Mouse (Mus musculus) heart, embryonic 11.5 days (tissue): ENCODE measurements around the gene Meis1. TPM values are rescaled to one million over a fixed set of nuclear protein-coding genes. Genes with fewer than 3 reads are reported as not detected.

ENCODE experiments used
- ATAC-seq: fragments of 200-750 bp; cut with Nextera tagmentation; replicated peaks from 2 replicates; pipeline ENCODE4 v1.8.0; 2017; ENCODE audit warnings: moderate library complexity; ENCODE audit not compliant: insufficient number of reproducible peaks, low FRiP score, low TSS enrichment
- H3K27ac ChIP-seq: fragments of 300-500 bp; sonication (generic); 2 replicates; pipeline ENCODE4 v1.5.1; 2014; ENCODE audit warnings: mild to moderate bottlenecking, low read depth, low read length
- H3K27me3 ChIP-seq: fragments of 300-500 bp; sonication (generic); 2 replicates; pipeline ENCODE4 v1.6.1; 2014; ENCODE audit warnings: mild to moderate bottlenecking, low read length, mixed read lengths; ENCODE audit not compliant: control insufficient read depth, insufficient read depth
- H3K36me3 ChIP-seq: fragments of 300-500 bp; sonication (generic); 2 replicates; pipeline ENCODE4 v1.6.1; 2014; ENCODE audit warnings: mild to moderate bottlenecking, low read length, moderate library complexity, mixed read lengths; ENCODE audit not compliant: control insufficient read depth, insufficient read depth
- H3K4me1 ChIP-seq: fragments of 300-500 bp; sonication (generic); 2 replicates; pipeline ENCODE4 v1.6.1; 2014; ENCODE audit warnings: low read length; ENCODE audit not compliant: control insufficient read depth, insufficient read depth
- H3K4me2 ChIP-seq: fragments of 300-500 bp; sonication (generic); 2 replicates; pipeline ENCODE4 v1.6.1; 2014; ENCODE audit warnings: mild to moderate bottlenecking, moderate library complexity
- H3K4me3 ChIP-seq: fragments of 300-500 bp; sonication (generic); 2 replicates; pipeline ENCODE4 v1.5.1; 2014; ENCODE audit warnings: low read depth, low read length
- H3K9ac ChIP-seq: fragments of 300-500 bp; sonication (generic); 2 replicates; pipeline ENCODE4 v1.6.1; 2014; ENCODE audit warnings: mild to moderate bottlenecking, low read depth, low read length, moderate library complexity
- H3K9me3 ChIP-seq: fragments of 300-500 bp; sonication (generic); replicated peaks from 2 replicates; pipeline ENCODE4 v1.6.1; 2016; ENCODE audit warnings: low read length; ENCODE audit not compliant: control insufficient read depth
- WGBS: fragments of 180-500 bp; shearing (Covaris S2); extraction: QIAGEN DNeasy Blood & Tissue Kit; methylation state at CpG from one replicate; pipeline ENCODE4 v1.1.7; 2014; ENCODE audit not compliant: insufficient replicate concordance; 5-methylcytosine and 5-hydroxymethylcytosine counted together
- polyA plus RNA-seq: library from polyadenylated mRNA; unstranded; fragments of >200 nt; fragmentation: Nextera tagmentation; extraction: Ambion mirVana; gene quantifications from 2 replicates; pipeline ENCODE4 v1.2.1, GENCODE M21; 2014

Gene Meis1
- polyA plus RNA-seq, 1 experiment from 2014 or later, result 72.8 TPM

DNA sequence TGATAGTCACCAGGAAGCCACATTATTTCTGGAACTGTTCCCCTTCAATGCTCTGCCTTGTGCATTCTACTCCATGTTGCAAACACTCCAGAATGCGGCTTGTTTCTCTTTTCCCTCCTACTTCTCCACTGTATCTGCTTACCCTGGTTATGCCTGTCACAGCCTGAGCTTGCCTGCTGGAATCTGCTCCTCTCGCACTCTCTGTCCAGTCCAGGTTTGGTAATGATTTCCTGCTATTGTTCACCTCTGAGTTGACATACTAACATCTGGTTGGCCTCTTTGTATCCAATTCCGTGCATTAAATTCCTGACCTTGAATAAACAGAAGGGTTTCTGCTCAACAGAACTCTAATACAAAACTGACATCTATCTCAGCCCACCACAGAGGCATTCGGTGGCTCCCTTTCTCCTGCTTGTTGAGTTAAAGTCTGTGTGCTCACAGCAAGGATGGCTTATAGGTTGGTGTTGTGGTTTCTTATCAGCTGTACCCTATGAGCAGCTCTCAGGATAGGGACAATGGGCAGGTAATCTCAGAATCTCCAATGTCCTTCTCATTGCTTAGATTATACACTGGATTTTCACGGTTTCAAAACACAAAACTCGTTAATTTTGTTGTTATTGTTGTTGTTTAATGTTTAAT lies 152.5 kb downstream of the Meis1 start:
- no peak overlapping the region for H3K27ac ChIP-seq
- no peak overlapping the region for H3K4me3 ChIP-seq
- no peak overlapping the region for H3K9ac ChIP-seq
- no peak overlapping the region for H3K4me2 ChIP-seq
- ATAC-seq, result no peak
- H3K27me3 ChIP-seq, result peaks cover 7% of the 10 kb centered on the region; the same call in 1 of the 2 replicates
- H3K36me3 ChIP-seq, result no peaks in the 10 kb centered on the region
- peaks cover 3% of the 10 kb centered on the region for H3K9me3 ChIP-seq
- 46% methylated on average over 6 of the region's 6 CpGs for WGBS
- 0 out of 2 replicates have a peak, but pooled peaks cover 3% of the 10 kb centered on the region for H3K4me1 ChIP-seq

DNA sequence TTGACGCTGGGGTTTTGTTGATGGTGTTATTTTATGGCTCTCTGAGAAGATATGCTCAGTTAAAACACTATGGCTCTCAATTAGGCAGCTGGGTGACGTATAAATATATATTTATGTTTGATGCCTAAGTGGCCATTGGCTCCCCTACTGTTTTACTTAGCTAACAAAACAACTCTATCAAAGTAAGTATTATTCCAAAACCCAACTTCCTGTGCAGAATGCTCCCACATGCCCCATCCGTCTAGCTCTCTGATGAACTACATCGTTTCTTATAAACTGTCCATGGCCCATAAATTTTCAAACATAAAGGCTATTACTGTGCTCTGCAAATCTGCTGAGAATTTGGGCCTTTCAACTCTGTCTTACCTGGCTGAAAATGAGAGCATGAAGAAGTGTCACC lies 168.0 kb downstream of the Meis1 start:
- 79% methylated on average over 4 of the region's 4 CpGs for WGBS
- no peaks in the 10 kb centered on the region for H3K36me3 ChIP-seq
- no peak overlapping the region for H3K4me2 ChIP-seq
- H3K27ac ChIP-seq, result no peak overlapping the region
- H3K4me3 ChIP-seq, result no peak overlapping the region
- no peaks in the 10 kb centered on the region for H3K4me1 ChIP-seq
- H3K27me3 ChIP-seq, result no peaks in the 10 kb centered on the region
- H3K9me3 ChIP-seq, result no peaks in the 10 kb centered on the region
- ATAC-seq, result no peak
- H3K9ac ChIP-seq, result no peak overlapping the region

DNA sequence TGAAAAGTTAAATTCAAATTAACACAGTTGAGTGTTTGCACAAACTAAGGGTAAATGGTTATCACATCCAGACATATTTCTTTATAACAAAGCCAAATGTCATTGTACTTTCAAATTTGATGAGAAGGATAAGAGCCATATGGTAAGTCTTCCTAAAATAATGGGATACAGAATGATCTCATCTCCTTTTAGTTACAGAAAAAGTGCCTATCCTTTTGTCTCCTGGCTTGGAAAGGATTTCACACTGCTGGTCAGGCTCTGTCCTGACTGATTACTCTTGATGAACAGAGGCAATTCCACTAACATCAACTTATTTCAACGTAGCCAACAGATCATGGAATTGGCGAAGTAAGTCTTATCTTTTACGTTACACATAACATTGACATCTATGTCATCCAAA lies 171.1 kb downstream of the Meis1 start:
- H3K36me3 ChIP-seq, result no peaks in the 10 kb centered on the region
- no peak overlapping the region for H3K27ac ChIP-seq
- H3K9ac ChIP-seq, result no peak overlapping the region
- WGBS, result 78% methylated on average over 3 of the region's 3 CpGs
- H3K4me3 ChIP-seq, result no peak overlapping the region
- no peaks in the 10 kb centered on the region for H3K4me1 ChIP-seq
- no peak for ATAC-seq
- H3K9me3 ChIP-seq, result no peaks in the 10 kb centered on the region
- H3K4me2 ChIP-seq, result no peak overlapping the region
- no peaks in the 10 kb centered on the region for H3K27me3 ChIP-seq

DNA sequence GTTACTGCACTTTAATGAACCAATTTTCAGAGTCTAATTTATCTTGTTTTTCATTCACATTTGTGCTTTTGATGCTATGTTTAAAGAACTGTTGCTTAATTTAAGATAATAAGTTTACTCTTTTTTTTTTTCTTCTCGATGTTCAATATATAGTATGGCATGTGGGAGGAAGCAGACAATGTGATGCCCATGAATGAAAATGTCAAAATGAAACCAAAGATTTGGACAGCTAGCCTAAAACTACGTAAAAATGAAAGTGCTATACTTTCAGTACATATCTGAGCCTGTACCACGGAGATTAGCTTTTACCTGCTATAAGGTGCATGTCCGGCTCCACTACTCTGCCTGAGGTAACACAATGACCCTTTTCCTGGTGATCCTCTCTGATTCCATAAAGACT lies 172.3 kb downstream of the Meis1 start:
- Histone ChIP-seq H3K4me2 (no peak overlapping the region), H3K4me1 (no peaks in the 10 kb centered on the region), H3K9me3 (no peaks in the 10 kb centered on the region), H3K4me3 (no peak overlapping the region), H3K27me3 (no peaks in the 10 kb centered on the region), H3K9ac (no peak overlapping the region), H3K27ac (no peak overlapping the region), H3K36me3 (no peaks in the 10 kb centered on the region)
- 79% methylated on average over 4 of the region's 4 CpGs for WGBS
- ATAC-seq, result no peak

DNA sequence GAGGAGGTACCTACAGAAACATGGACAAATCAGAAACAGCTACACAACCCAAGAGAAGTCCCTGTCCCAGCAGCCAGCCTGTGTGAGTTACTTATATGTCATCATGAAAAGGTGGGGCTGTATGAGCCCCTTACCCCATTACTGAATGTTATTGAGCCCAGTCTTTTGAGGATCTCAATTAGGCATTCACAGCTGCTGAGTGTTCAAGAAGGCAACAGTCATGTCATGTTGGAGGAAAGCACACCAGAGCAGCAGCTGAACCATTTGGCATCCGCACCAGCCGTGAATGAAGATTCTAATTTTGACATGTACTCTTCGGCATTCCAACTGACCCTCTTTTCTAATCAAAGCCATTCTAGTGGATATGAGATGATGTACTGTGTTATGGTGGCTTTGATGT lies 172.9 kb downstream of the Meis1 start:
- Histone ChIP-seq H3K4me2 (no peak overlapping the region), H3K9me3 (no peaks in the 10 kb centered on the region), H3K9ac (no peak overlapping the region), H3K27ac (no peak overlapping the region), H3K4me3 (no peak overlapping the region), H3K4me1 (no peaks in the 10 kb centered on the region), H3K27me3 (no peaks in the 10 kb centered on the region), H3K36me3 (no peaks in the 10 kb centered on the region)
- no peak for ATAC-seq
- whole genome bisulfite sequencing, result 84% methylated on average over 3 of the region's 3 CpGs

DNA sequence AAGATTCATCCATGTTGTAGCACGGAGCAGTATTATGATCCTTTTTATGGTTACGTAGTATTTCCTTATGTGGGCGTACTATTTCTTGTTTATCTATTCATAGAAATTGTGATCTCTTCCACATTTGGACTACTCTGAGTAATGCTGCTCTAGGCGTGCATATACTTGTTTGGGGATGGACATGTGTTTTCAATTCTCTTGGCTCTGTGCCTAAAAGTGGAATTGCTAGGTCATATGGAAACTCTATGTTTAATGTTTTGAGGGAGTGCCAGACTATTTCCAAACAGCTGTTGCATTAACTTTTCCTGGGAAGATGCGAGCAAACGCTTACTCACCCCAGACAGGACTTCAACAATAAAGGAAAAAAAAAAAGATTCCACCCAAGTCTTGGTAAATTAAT lies 173.3 kb downstream of the Meis1 start:
- Histone ChIP-seq H3K4me1 (no peaks in the 10 kb centered on the region), H3K36me3 (no peaks in the 10 kb centered on the region), H3K27ac (no peak overlapping the region), H3K9me3 (no peaks in the 10 kb centered on the region), H3K9ac (no peak overlapping the region), H3K27me3 (no peaks in the 10 kb centered on the region), H3K4me2 (no peak overlapping the region), H3K4me3 (no peak overlapping the region)
- no peak for ATAC-seq
- WGBS, result 83% methylated on average over 6 of the region's 6 CpGs

DNA sequence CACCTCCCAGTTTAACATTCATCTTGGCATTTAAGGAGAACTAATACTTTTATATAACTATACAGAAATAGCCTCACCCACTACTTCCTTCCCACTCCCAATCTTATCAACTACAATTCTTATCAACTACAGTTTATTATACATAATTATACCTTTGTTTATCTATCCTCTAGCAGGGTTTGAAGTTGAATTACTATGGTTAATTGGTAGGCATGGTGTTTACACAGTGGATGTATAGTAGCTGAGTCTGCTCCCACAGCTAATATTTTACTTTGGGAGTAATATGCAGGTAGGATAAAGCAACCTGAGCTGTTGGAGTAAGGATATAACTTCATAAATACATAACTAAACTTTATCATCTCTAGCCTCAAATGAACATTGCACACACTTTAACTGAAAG lies 188.7 kb downstream of the Meis1 start:
- no peak overlapping the region for H3K9ac ChIP-seq
- H3K27ac ChIP-seq, result no peak overlapping the region
- H3K36me3 ChIP-seq, result no peaks in the 10 kb centered on the region
- H3K4me1 ChIP-seq, result no peaks in the 10 kb centered on the region
- no peaks in the 10 kb centered on the region for H3K27me3 ChIP-seq
- H3K4me3 ChIP-seq, result no peak overlapping the region
- H3K9me3 ChIP-seq, result no peaks in the 10 kb centered on the region
- ATAC-seq, result no peak
- H3K4me2 ChIP-seq, result no peak overlapping the region
